Mouse (Mus musculus) ES-E14 (cell line): ENCODE measurements around the gene Plekhg1.

ENCODE experiments used
- CHD2 ChIP-seq: IDR thresholded peaks from 2 replicates; pipeline ENCODE4 v1.6.1; 2014; ENCODE audit warnings: mild to moderate bottlenecking, low read depth, low read length, inconsistent platforms
- HCFC1 ChIP-seq: IDR thresholded peaks from 2 replicates; pipeline ENCODE4 v1.6.1; 2012; ENCODE audit warnings: low read length, inconsistent platforms, borderline replicate concordance; ENCODE audit not compliant: insufficient read depth

- TF ChIP-seq HCFC1 (no peak), CHD2 (no peak)
These were observed 94.5 kb downstream of the Plekhg1 start for GRCm38 (mm10) chr10:3834678-3835077.
